Mouse (Mus musculus): Measurements from ENCODE around the gene Asic2.

Gene Asic2

DNA sequence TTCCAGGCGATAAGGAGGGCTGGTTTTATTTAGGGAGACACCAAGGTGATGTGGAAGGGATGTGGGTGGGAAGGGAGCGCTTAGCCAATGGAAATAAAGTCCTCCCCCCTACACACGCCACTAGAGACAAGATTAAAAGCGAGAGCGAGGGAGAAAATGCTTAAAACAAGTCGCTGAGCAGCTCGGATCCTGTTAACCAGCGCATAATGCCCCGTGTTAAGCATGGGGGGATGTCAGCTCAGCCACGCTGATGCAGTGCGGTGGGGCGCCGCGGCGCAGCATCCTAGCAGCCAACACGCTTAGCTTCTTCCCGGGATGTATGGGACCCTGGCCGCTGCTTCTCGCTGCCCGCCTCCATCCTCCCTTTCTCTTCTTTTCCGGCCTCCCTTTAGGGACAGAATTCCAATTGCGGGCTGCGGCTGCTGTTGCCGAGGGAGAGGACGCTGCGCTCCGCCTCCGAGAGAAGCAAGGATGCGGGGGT is at the start of gene Asic2:
Gene Asic2, minus strand, starts transcription at position 57 of the 481 bp plus-strand sequence.
- DNase-seq: no peak

DNA sequence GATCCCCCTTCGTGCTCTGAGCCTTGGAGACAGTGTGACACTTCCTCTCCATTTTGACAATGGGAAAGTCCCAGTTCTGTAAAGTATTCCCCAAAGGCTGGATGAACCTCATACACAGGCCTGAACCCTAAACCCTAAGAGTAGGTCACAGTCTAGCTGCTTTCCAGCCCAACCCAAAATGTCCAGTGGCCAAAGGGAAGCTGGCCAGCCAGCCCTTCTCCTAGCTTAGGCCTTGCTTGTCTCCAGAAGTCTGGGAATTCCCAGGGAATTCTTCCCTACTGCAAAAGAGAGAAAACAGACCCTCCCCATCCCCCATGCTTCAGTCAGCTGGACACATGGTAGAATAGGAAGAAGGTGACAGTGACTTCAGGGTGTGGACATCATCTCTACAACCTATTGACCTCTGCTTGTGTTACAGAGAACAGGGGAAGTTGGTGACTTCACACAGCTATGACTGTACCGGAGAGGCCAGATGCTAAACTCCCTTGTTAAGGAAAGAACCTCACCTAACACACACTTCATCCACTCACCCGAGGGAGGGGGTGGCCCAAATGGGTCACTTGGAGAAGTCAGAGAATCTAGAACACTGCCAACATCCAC is 48.0 kb upstream of the Asic2 start:
- no peak for DNase-seq

- DNase-seq: no peak
These were observed 46.8 kb upstream of the Asic2 start for GRCm38 (mm10) chr11:82015066-82015465.

DNA sequence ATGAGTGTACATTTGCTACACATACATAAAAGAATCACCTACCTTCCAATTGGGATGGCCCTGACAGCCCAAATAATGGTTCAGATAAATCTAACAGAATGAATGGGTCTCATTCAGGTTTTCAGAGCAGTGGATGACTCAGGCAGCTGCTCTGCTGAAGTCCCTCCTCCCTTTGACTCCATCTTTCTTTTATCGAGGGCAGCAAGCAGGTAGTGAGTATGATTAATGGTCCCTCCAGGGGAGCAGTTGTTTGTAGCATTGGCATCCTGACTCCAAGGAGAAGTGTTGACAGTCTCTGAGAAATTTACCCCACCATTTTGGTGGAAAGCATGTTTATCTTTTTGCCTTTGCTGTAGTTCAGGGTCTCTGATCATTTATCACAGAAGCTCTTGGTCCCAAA is 45.5 kb upstream of the Asic2 start:
- no peak for DNase-seq

GRCm38 (mm10) chr11:82011411-82012193 is 43.3 kb upstream of the Asic2 start:
- DNase-seq: no peak

GRCm38 (mm10) chr11:82010115-82010514 is 41.9 kb upstream of the Asic2 start:
- no peak for DNase-seq

DNA sequence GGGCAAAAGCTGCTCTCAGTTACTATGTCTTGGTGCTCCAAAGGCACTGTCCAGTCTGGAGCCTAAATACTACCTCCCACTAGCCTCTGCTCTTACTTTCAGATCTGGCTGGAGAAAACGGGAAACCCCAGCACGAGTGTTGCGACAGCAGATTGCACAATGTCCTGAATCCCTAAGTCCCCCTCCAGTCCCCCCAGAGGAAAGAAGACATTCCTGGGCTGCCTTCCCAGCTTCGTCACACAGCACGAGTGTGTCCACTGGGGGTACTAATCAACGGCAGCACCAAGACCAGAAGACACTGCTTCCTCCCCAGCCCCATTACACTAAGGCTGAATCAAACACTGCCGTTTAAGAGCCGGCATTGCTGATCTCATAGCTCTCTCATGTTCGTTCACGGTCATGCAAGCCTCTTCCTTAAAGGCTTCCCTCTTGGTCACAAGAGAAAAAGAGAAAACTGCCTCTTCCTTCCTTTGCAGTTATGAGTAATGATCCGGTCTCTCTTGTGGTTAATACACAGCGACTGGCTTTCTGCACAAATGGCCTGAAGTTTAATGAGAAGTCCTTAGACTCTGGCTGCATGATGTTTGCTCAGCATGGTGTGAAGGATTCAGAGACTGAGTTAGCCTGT is 38.7 kb upstream of the Asic2 start:
- DNase-seq: no peak

- no peak for DNase-seq
These were observed 36.6 kb upstream of the Asic2 start for GRCm38 (mm10) chr11:82004810-82005209.

DNA sequence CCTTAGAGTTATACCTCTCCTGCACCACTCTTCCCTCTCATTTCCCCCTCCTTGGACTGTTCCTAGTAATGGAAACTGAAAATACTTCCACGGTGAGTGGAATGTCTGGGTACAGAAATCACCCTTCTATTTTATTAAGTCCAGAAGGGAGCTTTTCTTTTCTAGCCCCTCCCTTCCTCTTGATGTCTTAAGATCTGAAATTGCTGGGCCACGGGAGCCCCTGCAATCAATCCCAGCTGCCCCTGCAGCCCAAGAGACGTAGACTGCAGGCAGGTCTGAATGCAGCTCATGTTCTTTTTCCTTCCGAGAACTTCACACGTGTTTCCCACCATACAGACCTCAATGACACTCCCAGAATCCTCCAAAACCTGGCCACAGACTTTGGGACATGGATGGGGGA is 32.3 kb upstream of the Asic2 start:
- no peak for DNase-seq

DNA sequence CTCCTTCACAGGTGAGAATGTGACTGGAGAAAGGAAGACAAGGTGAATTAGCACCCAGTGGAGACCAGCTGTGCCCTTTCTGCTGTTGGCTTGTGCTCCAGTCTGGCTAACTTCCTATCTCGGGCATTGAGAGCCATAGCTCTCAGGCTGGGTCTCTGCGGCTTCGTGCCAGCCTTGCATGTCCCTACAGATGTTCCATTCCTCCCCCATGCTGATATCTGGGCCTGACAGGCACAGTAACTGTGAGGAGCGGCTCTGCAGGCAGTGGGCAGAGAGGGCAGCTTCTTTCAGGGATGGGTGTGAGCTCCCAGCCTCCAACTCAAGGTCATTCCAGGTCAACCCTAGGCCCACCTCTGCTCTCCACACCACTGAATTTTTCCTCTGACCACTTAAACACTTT is 31.2 kb upstream of the Asic2 start:
- DNase-seq: no peak

DNA sequence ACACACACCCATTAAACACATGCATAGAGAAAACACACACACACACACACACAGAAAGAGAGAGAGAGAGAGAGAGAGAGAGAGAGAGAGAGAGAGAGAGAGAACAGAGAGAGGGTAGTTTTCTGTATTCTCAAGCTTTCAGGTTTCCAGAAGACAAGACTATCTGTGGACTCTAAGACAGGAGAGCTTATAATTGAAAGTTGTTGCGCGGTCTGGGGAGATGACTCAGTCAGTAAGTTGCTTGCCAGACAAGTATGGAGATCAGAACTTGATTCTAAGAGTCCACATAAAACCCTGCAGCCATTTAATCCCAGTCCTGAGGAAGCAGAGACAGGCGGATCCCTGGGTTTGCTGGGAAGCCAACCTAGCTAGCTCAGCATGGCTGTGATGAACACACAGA is 30.4 kb upstream of the Asic2 start:
- DNase-seq: no peak

GRCm38 (mm10) chr11:81997085-81997484 is 28.8 kb upstream of the Asic2 start:
- no peak for DNase-seq

DNA sequence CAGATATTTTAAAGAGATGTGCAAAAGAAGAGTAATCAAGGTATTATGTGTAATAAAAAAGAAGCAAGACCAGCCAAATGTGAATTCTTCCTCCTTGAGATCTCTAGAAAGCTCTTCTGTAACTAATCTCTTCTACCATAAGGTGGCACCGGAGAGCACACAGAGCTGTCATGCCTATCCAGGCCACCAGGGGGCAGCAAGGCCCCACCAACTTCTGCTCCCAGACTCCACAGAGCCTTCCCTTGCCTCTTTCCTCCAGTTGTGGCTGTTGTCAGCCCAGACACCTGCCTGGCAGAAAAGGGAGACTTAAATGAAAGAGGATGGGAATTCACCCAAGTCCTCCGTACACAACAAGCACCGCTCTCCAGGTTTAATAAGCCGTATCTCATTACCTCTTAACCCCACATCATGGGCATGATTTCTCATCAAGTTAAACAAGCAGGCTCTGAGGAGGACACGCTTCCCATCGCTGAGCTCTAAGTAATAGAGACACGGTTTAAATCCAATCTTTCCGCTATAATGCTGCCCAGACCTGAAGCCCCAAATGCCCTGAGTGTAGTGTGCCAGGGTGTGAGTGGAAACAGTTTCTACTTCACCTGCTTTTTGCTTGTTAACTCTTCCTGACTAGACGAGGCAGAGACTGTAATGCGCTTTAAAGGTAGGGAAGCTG is 28.1 kb upstream of the Asic2 start:
- peak; percentile 74 to 78 for DNase-seq

GRCm38 (mm10) chr11:81983146-81983545 is 14.9 kb upstream of the Asic2 start:
- DNase-seq: peak; percentile 70

GRCm38 (mm10) chr11:81982191-81982590 is 13.9 kb upstream of the Asic2 start:
- no peak for DNase-seq

- peak; percentile 7 to 18 for DNase-seq
These were observed 6.3 kb upstream of the Asic2 start for GRCm38 (mm10) chr11:81974577-81974976.

DNA sequence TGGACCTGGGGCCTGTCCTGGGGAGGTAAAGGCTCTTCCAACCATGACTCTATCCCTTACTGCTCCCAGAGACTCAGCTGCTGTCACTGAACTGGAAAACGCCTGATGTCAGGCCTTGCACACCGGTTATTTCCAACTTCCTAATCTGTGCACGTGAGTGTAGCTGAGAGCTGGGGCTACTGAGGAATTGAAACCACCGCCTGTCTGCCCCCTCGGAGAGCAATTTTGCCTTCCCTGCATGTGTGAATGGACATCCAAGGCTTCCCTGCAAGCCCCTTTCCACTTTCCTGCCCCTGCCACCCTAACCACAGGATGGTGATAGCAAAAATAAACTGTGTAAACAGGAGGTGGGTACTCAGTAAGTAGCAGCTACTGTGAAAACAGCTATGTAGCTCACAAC is 5.4 kb upstream of the Asic2 start:
- peak; percentile 32 to 40 for DNase-seq

GRCm38 (mm10) chr11:81972044-81972443 is 3.8 kb upstream of the Asic2 start:
- peak; percentile 24 to 26 for DNase-seq

- no peak for DNase-seq
These were observed 1.5 kb downstream of the Asic2 start for GRCm38 (mm10) chr11:81966626-81967289.

- no peak for DNase-seq
These were observed 2.3 kb downstream of the Asic2 start for GRCm38 (mm10) chr11:81965653-81966625.

- DNase-seq: no peak
These were observed 3.7 kb downstream of the Asic2 start for GRCm38 (mm10) chr11:81964561-81964960.

- peak; percentile 8 to 14 for DNase-seq
These were observed 13.9 kb downstream of the Asic2 start for GRCm38 (mm10) chr11:81954398-81954797.
